Mouse (Mus musculus) stomach, postnatal 0 days (tissue): ENCODE measurements at regions not wholly inside any gene's neighbourhood (a gene's known extent, or its start where the extent isn't known, plus 50 kb on each side); places are given as distances from the start of the nearest gene placed in this dataset.
"Not testable (repeated sequence)": the region's sequence is repeated elsewhere in the genome, so short reads cannot be mapped to it uniquely, and the experiment has no call there.

Source experiments
- CTCF ChIP-seq: IDR thresholded peaks from 2 replicates; pipeline ENCODE4 v1.5.1; 2016; ENCODE audit warnings: antibody characterized with exemption, low read depth, mild to moderate bottlenecking, moderate library complexity
- EP300 ChIP-seq: optimal IDR thresholded peaks from 2 replicates; pipeline ENCODE3; 2016; ENCODE audit warnings: antibody characterized with exemption

- TF ChIP-seq CTCF, EP300: not testable (repeated sequence)
These were observed 53.9 kb upstream of the Jade1 start for GRCm38 (mm10) chr3:41501639-41502038.
